Mouse (Mus musculus): ENCODE measurements around the gene Cct3.
"Not testable (repeated sequence)": the region's sequence is repeated elsewhere in the genome, so short reads cannot be mapped to it uniquely, and the experiment has no call there.

The Cct3 gene

GRCm38 (mm10) chr3:88359584-88359983 is 62.7 kb downstream of the Cct3 start:
- in situ Hi-C loops (cut with MboI, MseI) = loop anchor here in 1 of 2 experiments (10.0 kb wide), 1 partner anchor 335 kb away; no protein-coding TSS in a partner anchor

GRCm38 (mm10) chr3:88359989-88360388 is 63.1 kb downstream of the Cct3 start:
- in situ Hi-C loops (cut with MboI, MseI) = loop anchor here in 1 of 2 experiments (10.0 kb wide), 1 partner anchor 335 kb away; no protein-coding TSS in a partner anchor

GRCm38 (mm10) chr3:88361096-88361495 is 64.2 kb downstream of the Cct3 start:
- in situ Hi-C loops (cut with MboI, MseI) = no loop called here

GRCm38 (mm10) chr3:88361612-88362313 is 64.8 kb downstream of the Cct3 start:
- in situ Hi-C loops (cut with MboI, MseI) = no loop called here

GRCm38 (mm10) chr3:88363700-88364099 is 66.8 kb downstream of the Cct3 start:
- in situ Hi-C loops (cut with MboI, MseI) = no loop called here

GRCm38 (mm10) chr3:88364337-88364736 is 67.4 kb downstream of the Cct3 start, which contains the start of gene Paqr6:
Gene Paqr6, plus strand, starts transcription at chr3:88364584.
- in situ Hi-C loops (cut with MboI, MseI) = no loop called here

- in situ Hi-C loops (cut with MboI, MseI) = no loop called here
Measured at GRCm38 (mm10) chr3:88365705-88366361, 68.9 kb downstream of the Cct3 start.

GRCm38 (mm10) chr3:88366830-88367428 is 70.0 kb downstream of the Cct3 start:
- in situ Hi-C loops (cut with MboI, MseI) = not testable (repeated sequence)

- in situ Hi-C loops (cut with MboI, MseI) = not testable (repeated sequence)
Measured at GRCm38 (mm10) chr3:88367517-88367916, 70.6 kb downstream of the Cct3 start.

GRCm38 (mm10) chr3:88368511-88368910 is 71.6 kb downstream of the Cct3 start:
- in situ Hi-C loops (cut with MboI, MseI) = not testable (repeated sequence)
